Mouse (Mus musculus) cerebellum, adult (tissue): ENCODE measurements around the gene Prkar1a.

ENCODE experiments used
- ATAC-seq: cut with Nextera tagmentation; 2 replicates; pipeline ENCODE4 v1.9.2; 2017; ENCODE audit warnings: mild to moderate bottlenecking, moderate library complexity, mixed read lengths; ENCODE audit not compliant: insufficient number of reproducible peaks, low FRiP score, low TSS enrichment

Gene Prkar1a

DNA sequence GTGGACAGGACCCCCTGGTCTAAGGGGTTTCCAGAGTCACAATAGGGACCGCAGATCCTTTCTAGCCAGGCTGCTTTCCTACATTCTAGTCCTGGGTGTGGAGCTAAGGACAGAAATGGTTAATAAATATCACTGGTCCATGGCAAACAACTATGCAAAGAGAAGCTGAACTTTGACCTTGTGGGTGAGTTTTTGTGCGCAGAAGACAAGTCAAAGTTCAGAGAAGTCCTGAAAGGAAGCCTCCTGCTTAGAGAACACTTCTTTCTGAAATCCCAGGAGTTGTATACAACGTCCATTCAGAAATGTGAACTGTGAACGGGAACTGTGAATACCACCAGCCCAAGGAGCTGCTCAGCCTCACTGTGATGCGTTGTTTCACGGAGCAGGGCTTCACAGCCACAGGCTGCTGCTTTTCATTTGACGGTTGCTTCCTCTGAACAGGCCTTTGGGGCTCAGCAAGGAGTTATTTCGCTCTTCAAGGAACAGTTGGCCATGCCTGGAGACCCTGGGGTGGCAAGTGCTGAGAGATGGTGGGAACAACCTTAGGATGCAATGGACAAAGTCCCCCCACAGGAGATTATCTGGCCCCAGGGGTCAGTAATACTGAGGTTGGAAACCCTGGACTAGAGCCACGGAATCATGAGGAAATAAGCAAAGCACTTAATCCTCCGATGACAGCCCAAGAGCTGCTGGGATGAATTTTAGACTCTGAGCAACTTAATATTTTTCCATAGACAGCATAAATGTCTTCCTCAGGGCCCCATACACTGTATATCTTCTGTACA lies 53.0 kb downstream of the Prkar1a start:
- ATAC-seq = no peak

DNA sequence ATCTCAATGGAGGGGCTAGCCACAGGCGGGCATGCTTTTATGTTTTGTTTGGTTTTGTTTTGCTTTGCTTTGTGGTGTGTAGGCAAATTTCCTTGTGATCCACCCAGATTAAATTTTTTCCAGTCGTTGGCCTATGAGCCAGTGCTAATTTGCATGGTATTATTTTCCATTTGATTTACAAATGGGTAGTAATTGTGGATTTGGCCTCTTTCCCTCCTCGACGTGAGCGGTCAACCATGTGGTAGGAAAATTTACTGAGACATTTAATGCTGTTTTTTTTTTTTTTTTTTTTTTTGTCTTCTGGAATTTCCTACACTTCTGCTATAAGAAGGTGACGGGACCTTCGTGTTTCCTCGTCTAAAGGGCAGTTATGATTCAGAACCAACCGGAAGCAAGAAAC lies 54.6 kb downstream of the Prkar1a start:
- no peak for ATAC-seq

DNA sequence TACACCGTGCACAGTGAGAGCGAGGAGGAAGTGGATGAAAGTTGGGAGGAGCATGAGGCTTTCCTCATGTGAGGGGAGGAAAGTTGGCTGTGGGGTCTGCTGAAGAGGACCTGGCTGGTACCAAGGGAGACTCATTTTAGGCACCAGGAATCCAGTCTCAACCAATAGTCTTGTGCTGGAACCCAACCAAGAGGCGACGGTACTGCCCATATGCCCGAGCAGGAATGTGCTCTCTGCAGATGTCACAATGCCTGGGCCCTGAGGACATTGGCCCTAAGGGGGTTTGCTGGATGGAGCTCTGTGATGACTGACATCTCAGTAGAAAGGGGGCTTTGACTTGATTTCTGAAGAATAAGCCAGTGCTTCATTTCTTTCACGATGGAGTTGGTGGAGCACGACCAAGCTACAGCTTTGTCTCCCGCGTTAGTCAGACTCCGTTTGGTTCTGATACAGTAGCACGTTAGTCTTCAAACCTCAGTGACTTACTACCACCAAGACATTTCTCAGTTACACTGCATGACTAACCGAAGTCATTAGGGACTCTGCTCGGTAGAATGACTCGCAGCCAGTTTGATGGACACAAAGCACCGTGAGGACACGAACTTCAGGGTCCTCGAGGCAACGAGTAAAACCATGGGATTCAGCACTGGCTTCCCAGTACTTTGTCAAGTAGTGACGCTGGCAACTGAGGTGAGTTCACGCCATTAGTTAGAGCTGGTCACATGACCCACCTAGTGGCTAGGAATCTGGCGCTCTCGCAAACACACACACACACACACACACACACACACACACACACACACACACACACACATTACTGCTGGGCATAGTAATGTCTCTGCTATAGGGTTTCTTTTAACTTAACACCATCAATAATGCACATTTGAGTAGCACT lies 55.4 kb downstream of the Prkar1a start:
- ATAC-seq = no peak

DNA sequence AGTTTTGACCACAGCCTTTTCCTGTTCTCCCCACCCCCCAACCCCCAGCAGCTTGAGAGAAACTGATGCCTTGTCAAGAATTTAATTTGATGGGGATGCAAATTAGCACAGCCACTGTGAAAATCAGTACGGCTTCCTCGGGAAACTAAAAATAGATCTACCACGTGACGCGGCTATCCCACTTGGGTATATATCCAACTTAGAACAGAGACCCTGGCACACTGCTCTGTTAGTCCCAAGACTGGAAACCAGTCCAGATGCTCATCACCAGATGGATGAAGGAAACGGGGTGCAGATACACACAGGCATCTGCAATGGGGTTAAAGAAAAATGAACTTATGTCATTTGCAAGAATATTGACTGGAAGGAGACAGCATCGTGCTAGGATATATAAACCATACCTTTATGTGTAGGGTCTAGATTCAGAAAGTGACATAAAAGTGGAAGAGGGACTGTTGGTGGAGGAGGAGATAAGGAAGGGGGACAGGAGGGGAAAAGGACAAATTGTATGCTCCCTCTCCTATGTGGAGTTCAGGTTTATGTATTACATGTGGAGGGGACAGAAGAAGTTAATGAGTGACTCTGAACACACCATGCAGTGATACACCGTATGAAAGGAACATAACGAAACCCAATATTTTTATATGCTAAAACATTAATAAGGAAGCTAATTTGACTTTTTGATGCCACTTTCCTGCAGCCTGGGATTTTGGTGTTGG lies 56.3 kb downstream of the Prkar1a start:
- ATAC-seq = no peak

DNA sequence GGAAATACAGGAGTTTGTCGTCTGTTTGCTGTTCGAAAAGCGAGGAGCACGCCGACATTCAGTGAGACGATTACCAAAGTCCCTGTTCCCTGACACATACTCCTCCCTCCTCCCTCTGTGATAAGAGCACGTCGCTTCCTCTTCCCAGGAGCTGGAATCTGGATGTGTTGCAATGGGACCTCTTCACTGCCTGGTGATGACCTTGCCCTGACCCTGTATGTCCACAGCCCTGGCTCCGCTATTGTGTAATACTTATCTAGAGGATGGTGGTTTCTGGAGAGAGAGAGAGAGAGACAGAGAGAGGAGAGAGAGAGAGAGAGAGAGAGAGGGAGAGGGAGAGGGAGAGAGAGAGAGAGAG lies 56.8 kb downstream of the Prkar1a start:
- ATAC-seq = no peak

DNA sequence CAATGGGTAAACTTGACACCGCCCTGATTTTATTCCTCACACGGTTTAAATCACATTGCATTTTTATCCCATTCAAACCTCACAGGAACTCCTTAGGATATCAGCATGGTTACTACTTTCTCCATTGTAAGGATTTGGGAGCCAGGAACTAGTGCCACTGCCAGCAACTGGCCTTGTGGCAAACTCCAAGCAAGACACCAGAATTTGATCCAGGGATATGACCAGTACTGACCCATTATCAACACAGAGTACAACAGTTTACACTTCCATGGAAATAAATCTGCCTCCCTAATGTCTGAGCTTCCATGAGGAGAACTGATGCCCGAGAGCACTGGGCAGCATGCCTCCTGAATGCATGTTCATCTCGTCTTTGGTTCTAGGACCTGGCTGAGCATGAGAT lies 57.4 kb downstream of the Prkar1a start:
- ATAC-seq = no peak

GRCm38 (mm10) chr11:109707442-109707841 lies 58.2 kb downstream of the Prkar1a start:
- no peak for ATAC-seq

GRCm38 (mm10) chr11:109708786-109709185 lies 59.6 kb downstream of the Prkar1a start:
- ATAC-seq = no peak

DNA sequence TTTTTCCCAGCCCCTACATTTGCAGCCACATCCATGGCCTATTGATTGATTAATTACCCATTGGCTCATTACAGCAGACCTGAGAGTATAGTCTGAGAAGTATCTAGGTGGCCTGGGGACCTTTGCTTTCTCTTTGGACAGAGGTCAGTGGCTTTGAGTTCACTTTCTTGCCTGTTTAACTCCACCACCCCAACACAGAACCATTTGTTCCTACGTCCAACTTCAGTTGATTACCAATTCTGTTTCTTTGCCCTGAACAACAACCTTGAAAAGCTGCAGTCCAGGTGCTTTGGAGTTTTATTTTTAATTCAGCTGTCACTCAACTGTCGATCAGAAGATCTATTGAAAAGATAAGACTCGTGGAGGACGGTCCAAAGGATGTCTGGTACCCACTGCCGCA lies 60.3 kb downstream of the Prkar1a start:
- no peak for ATAC-seq

DNA sequence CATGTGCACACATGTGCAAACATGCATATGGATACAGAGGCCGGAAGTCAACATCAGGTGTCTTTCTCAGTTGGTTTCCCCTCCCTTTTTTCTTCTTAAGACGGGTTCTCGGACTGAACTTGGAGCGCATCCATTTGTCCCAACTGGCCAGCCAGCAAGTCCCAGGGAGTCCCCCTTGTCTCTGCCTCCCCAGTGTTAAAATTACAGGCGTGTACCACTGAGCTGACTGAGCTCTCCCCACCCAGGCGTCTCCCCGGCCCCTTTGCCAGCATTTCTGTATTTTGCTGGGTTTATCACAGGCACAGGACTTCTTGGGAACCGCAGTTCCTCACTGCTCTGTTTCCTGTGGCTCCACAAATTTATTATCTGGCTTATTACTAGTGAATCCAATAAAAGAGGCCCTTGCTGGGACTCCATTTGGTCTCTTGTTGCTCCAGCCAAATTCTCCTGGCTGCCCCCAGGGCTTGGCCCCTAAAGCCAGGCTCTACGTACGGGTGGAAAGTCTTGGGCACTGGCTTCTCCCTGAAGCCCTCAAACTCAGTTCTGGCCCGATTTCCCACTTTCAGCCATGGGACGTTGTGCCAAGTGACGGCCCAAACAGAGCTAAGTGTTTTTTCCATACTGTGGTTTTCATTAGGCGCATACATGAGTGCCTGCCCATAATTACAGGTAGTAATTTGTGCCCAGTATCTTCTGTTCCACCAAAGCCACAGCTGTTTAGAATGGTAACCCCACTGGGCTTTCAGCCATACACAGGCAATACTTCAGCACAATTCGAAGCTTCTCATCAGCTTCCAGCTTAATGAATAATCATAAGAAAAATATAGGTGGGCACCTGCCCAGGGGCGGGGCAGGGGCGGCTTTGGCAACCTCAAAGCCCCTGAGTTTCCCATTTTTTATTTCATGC lies 65.4 kb downstream of the Prkar1a start:
- no peak for ATAC-seq

DNA sequence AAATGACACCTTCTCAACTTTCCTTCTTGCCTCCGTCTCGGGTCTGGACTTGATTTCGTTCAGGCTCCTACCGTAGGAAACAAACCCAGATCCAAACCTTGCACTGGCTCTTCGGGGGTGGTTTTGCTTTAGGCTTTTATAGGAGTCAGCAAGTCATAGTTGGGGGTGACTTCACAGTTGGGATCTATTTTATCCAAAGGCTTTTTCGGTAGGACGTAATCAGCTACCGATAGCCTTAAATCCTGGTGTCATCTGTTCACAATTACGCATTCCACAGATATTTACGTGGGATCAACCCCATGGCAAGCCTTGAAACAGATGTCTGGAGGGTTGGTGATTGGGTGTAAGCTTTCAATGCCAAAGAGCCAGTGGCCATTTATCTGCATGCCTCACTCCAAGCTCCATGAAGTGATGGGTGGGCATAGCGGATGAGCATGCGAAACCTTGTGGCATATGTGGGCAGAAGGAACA lies 66.1 kb downstream of the Prkar1a start:
- ATAC-seq = no peak

GRCm38 (mm10) chr11:109716981-109717380 lies 67.8 kb downstream of the Prkar1a start:
- ATAC-seq = no peak

GRCm38 (mm10) chr11:109717448-109717847 lies 68.2 kb downstream of the Prkar1a start:
- no peak for ATAC-seq

DNA sequence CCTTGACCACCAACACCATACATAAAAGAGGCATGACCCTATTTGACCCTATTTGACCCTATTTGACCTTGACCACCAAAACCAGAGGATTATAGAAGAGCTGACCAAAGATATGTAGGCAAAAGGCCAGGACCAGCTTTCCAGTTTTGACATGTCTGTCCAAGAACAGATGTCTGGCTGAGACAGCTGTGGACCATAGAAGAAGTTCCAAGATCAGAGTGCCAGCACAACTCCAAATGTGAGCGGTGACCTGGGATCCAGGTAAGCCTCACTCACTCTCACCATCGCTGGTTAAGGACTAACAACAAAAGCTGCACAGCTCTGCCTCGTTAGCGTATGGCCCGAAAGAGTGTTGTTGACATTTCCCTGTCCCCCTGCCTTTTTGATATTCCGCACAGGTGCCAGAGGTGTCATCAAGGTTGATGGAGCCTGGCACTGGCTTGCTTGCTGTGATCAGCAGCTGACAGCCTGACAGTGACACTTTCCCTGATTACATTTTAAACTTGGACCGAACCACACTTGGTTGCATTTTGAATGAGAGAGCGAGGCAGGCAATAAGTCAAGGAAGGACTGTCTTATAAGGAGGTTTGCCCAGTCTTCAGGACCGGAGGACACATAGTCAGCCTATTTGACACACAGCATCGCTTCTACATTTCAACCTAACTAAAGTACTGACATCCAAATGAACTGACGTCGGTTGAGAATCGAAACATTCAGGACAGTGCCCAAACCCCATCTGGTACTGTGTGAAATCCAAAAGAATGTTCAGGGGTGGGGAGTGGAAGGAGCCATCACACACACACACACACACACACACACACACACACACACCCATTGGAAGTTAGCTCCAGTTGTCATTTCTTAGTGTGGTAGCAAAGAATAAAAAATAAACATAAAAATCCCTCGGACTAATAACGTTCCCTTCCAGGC lies 69.0 kb downstream of the Prkar1a start:
- ATAC-seq = no peak
